In the genomic region with DNA sequence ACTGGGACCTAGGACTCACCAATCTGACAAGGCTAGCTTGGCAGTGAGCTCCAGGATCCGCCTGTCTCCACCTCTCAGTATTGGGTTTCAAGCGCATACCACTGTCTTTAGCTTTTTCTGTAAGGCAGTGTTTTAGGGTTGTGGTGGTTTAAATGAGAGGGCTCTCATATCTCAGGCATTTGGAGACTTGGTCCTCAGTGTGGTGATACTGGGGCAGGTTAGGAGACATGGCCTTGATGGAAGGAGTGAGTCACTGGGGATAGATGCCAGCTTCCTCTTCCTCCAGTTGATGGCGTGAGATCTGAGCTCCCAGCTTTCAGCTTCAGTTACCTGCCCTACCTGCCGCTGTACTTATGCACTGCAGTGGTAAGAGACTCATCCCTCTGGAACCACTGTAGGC, we compare ENCODE assay signal across 31 mouse cellular contexts. TPM values are rescaled to one million over a fixed set of nuclear protein-coding genes. Genes with fewer than 3 reads are reported as not detected.
"Had no signal": no experiment of that assay in that cellular context is flagged by ENCODE, and none has a peak within 500 bp of the region (broad histone marks: within the 10 kb centered on the region; RNA-seq: fewer than 3 reads in every experiment).

No protein-coding gene starts in this region.

- DNase-seq: gastrocnemius, adult 2 months; gastrocnemius, postnatal 10 days; gastrocnemius, postnatal 25 days; heart, adult 2 months; heart, postnatal 10 days; heart, postnatal 4 days; kidney, adult 11 months; kidney, adult 2 months; kidney, adult 9 months; kidney, postnatal 14 days; kidney, postnatal 36 days; layer of hippocampus, adult 9-11 months; layer of hippocampus, postnatal 36 days; left cerebral cortex, postnatal 4 days had no signal

- H3K4me1 ChIP-seq: heart, embryonic 12.5 days; hindbrain, embryonic 10.5 days; hindbrain, embryonic 12.5 days; intestine, embryonic 15.5 days; kidney, embryonic 15.5 days; limb, embryonic 13.5 days; limb, embryonic 15.5 days; liver, embryonic 12.5 days had no signal

- H3K27ac ChIP-seq: gastrocnemius, adult 2 months; heart, adult 2 months; hindbrain, embryonic 10.5 days; hindbrain, embryonic 12.5 days; hindbrain, embryonic 14.5 days; intestine, embryonic 15.5 days; kidney, embryonic 15.5 days; kidney, postnatal 0 days; limb, embryonic 13.5 days; limb, embryonic 15.5 days; liver, embryonic 12.5 days; liver, embryonic 14.5 days had no signal

- H3K36me3 ChIP-seq: heart, embryonic 12.5 days; hindbrain, embryonic 10.5 days; hindbrain, embryonic 12.5 days; intestine, embryonic 15.5 days; kidney, embryonic 15.5 days; limb, embryonic 13.5 days; limb, embryonic 15.5 days; liver, embryonic 12.5 days had no signal

- H3K27me3 ChIP-seq: heart, embryonic 12.5 days; hindbrain, embryonic 12.5 days; intestine, embryonic 15.5 days; kidney, embryonic 15.5 days; limb, embryonic 13.5 days; limb, embryonic 15.5 days; liver, embryonic 12.5 days had no signal

- H3K4me3 ChIP-seq: gastrocnemius, adult 2 months; heart, adult 2 months; heart, embryonic 12.5 days; hindbrain, embryonic 10.5 days; hindbrain, embryonic 12.5 days; intestine, embryonic 15.5 days; kidney, embryonic 15.5 days; limb, embryonic 13.5 days; limb, embryonic 15.5 days; liver, embryonic 12.5 days had no signal

RNA-seq across cellular contexts. Expression of a gene that starts 22.7 kb away (rescaled TPM):
- total RNA-seq: granulocyte monocyte progenitor cell, adult 5-6 weeks; heart, postnatal 10 days; heart, postnatal 25 days; heart, postnatal 4 days had no signal
- polyA plus RNA-seq: heart, embryonic 12.5 days; heart, embryonic 14.5 days; hindbrain, embryonic 10.5 days; hindbrain, embryonic 12.5 days; hindbrain, embryonic 14.5 days; hindbrain, embryonic 16.5 days; inflammation-experienced regulatory T-cells, adult 6 months; kidney, embryonic 15.5 days; kidney, postnatal 0 days; limb, embryonic 11.5 days; limb, embryonic 13.5 days; limb, embryonic 15.5 days; liver, embryonic 12.5 days; liver, embryonic 14.5 days had no signal
